Mouse (Mus musculus) midbrain, embryonic 10.5 days (tissue): ENCODE data around the gene Rapgef6. TPM values are rescaled to one million over a fixed set of nuclear protein-coding genes. Genes with fewer than 3 reads are reported as not detected.

Source experiments
- DNase-seq: peaks from one replicate; pipeline ENCODE4 v3.0.0-alpha.2; 2017; ENCODE audit warnings: low spot score
- H3K27ac ChIP-seq: fragments of 300-500 bp; sonication (generic); replicated peaks from 2 replicates; pipeline ENCODE4 v1.5.1; 2016; ENCODE audit warnings: mild to moderate bottlenecking
- H3K27me3 ChIP-seq: fragments of 300-500 bp; sonication (generic); 2 replicates; pipeline ENCODE4 v1.6.1; 2016; ENCODE audit warnings: low read depth, mild to moderate bottlenecking; ENCODE audit not compliant: poor library complexity, severe bottlenecking
- H3K36me3 ChIP-seq: fragments of 300-500 bp; sonication (generic); 2 replicates; pipeline ENCODE4 v1.6.1; 2016; ENCODE audit warnings: mild to moderate bottlenecking, moderate library complexity
- H3K4me1 ChIP-seq: fragments of 300-500 bp; sonication (generic); 2 replicates; pipeline ENCODE4 v1.6.1; 2016
- H3K4me3 ChIP-seq: fragments of 300-500 bp; sonication (generic); 2 replicates; pipeline ENCODE4 v1.5.1; 2016; ENCODE audit warnings: mild to moderate bottlenecking, moderate library complexity
- H3K9me3 ChIP-seq: fragments of 300-500 bp; sonication (generic); replicated peaks from 2 replicates; pipeline ENCODE4 v1.6.1; 2016; ENCODE audit warnings: mild to moderate bottlenecking
- WGBS: fragments of 180-500 bp; shearing (Covaris S2); methylation state at CpG from one replicate; pipeline ENCODE4 v1.1.7; 2016; 5-methylcytosine and 5-hydroxymethylcytosine counted together
- microRNA-seq: library from miRNA; unstranded; fragments of <30 nt; microRNA quantifications from one replicate; pipeline ENCODE4, GENCODE M21; 2017
- polyA plus RNA-seq: library from polyadenylated mRNA; unstranded; fragments of >200 nt; fragmentation: Nextera tagmentation; extraction: Ambion mirVana; gene quantifications from 2 replicates; pipeline ENCODE4 v1.2.1, GENCODE M21; 2016

The Rapgef6 gene
- polyA plus RNA-seq, 1 experiment from 2014 or later = 31.3 TPM

DNA sequence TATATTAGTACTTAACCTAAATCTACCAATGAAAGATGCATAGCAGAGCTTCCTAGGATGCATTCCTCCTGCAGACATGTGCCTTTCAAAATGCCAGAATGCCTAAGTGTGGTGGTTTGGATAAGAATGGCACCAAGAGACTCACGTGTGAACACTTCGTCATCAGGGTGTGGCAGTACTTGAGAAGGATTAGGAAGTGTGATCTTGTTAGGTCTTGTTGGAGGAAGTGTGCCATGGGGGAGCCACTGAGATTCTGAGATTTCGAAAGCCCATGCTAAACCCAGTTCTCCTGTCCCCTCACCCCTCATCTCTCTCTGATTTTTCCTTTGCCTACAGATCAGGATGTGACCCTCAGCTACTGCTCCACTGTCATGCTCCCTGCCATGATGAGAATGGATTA lies 206.7 kb downstream of the Rapgef6 start:
- Histone ChIP-seq H3K27ac (no peak overlapping the region), H3K4me3 (no peak overlapping the region), H3K27me3 (no peaks in the 10 kb centered on the region), H3K4me1 (peaks cover 11% of the 10 kb centered on the region), H3K36me3 (peaks cover 92% of the 10 kb centered on the region), H3K9me3 (no peaks in the 10 kb centered on the region)
- no peak for DNase-seq
- 87% methylated on average over 3 of the region's 3 CpGs for WGBS

DNA sequence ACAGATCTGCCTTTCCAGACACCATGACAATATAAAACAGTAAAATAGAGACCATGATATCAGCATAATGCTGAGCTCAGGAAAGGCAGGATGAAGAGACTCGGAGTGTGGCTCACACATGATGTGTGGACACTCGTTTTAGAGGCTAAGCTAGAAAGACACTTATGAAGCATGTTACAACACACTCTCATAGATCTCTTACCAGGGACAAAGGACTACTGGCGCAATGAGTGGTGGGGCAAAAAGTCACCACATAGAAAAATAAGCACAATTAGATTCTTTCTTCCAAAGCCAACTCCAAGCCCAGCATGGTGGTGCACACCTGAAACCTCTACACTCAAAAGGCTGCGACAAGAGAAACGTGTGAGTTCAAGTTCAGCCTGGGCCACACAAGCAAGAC lies 208.3 kb downstream of the Rapgef6 start:
- Histone ChIP-seq H3K36me3 (peaks cover 92% of the 10 kb centered on the region), H3K4me1 (peaks cover 9% of the 10 kb centered on the region), H3K27ac (no peak overlapping the region), H3K27me3 (no peaks in the 10 kb centered on the region), H3K9me3 (no peaks in the 10 kb centered on the region), H3K4me3 (no peak overlapping the region)
- WGBS = 93% methylated on average over 5 of the region's 5 CpGs
- DNase-seq = no peak

DNA sequence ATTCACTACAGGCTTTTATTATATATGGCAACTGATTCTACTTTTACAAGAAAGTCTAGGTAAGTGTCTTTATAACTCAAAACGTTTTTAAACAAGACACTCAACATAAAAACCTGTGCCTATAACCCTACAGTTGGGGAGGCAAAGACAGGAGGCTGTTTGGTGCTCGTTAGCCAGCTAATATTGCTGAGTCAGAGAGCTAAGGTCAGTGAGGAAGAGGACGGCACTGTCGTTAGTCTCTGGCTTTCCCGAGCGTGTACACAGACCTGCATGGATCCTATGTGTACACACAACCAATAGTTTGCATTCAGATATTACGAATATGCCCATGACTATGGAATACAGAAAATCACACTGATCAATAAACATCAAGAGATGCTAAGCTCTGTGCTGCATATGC lies 208.7 kb downstream of the Rapgef6 start:
- 92% methylated on average over 7 of the region's 7 CpGs for WGBS
- no peaks in the 10 kb centered on the region for H3K9me3 ChIP-seq
- no peak overlapping the region for H3K4me3 ChIP-seq
- no peak for DNase-seq
- peaks cover 13% of the 10 kb centered on the region for H3K4me1 ChIP-seq
- peaks cover 92% of the 10 kb centered on the region for H3K36me3 ChIP-seq
- H3K27me3 ChIP-seq = no peaks in the 10 kb centered on the region
- no peak overlapping the region for H3K27ac ChIP-seq

DNA sequence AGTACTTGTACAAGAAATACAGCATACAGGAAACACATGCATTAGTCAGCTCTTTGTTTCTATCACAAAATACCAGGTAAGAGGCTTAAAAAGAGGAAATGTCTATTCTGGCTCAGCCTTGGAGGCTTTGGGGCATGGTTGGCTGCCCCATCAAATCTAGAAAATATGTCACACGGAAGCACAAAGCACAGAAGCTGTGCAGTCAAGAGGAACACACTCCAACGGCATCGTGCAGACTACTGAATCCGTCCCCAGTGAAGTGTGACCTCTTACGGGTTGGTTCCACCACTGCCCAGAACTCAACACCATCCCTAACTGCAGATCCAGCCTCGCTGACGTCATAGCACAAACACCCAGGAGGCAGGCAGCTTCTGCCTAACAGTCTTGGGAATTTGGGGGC lies 210.9 kb downstream of the Rapgef6 start:
- peaks cover 85% of the 10 kb centered on the region for H3K36me3 ChIP-seq
- H3K4me3 ChIP-seq = no peak overlapping the region
- WGBS = 68% methylated on average over 7 of the region's 7 CpGs
- no peak for DNase-seq
- peaks cover 18% of the 10 kb centered on the region for H3K4me1 ChIP-seq
- H3K27ac ChIP-seq = no peak overlapping the region
- no peaks in the 10 kb centered on the region for H3K9me3 ChIP-seq
- no peaks in the 10 kb centered on the region for H3K27me3 ChIP-seq

DNA sequence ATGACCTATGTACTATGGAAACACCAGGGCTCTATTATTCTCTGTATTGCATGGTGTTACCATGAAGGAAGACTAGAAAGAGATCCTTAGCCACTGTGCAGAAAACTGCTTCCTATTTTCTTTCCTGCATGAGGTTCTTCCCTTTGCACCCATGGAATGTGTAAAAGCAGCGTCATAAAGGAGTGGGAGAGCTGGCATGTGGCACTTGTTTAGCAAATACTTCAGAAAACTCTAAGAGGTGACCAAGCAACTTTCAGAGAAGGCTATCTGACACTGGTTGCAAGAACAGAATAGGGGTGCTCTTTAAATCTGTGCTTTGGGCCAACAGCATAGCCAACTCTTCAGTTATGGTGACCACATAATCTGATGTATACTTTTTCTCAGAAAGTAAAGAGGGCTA lies 212.5 kb downstream of the Rapgef6 start:
- Histone ChIP-seq H3K4me1 (peaks cover 18% of the 10 kb centered on the region), H3K36me3 (peaks cover 86% of the 10 kb centered on the region)
- WGBS = 88% methylated on average over 1 of the region's 1 CpGs

DNA sequence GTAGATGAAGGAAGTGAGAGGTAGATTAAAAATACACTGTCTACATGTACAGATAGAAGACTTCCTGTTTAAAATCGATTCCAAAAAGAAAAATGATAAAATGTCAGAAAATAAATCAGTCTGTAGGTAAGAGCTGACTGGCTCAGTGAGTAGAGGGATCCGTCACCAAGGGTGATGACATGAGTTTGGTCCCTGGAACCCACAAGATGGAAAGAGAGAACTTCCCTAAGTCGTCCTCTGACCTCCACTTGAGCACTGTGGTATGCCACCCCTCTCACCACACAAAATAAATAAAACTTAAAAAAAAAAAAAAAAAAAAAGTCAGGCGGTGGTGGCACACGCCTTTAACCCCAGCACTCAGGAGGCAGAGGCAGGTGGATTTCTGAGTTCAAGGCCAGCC lies 214.3 kb downstream of the Rapgef6 start:
- H3K4me3 ChIP-seq = no peak overlapping the region
- peaks cover 90% of the 10 kb centered on the region for H3K36me3 ChIP-seq
- WGBS = 87% methylated on average over 5 of the region's 5 CpGs

More for the DNA sequence above, 212.5 kb downstream of the Rapgef6 start:
- Histone ChIP-seq H3K9me3 (no peaks in the 10 kb centered on the region), H3K27me3 (no peaks in the 10 kb centered on the region), H3K4me3 (no peak overlapping the region), H3K27ac (no peak overlapping the region)
- DNase-seq = no peak

DNA sequence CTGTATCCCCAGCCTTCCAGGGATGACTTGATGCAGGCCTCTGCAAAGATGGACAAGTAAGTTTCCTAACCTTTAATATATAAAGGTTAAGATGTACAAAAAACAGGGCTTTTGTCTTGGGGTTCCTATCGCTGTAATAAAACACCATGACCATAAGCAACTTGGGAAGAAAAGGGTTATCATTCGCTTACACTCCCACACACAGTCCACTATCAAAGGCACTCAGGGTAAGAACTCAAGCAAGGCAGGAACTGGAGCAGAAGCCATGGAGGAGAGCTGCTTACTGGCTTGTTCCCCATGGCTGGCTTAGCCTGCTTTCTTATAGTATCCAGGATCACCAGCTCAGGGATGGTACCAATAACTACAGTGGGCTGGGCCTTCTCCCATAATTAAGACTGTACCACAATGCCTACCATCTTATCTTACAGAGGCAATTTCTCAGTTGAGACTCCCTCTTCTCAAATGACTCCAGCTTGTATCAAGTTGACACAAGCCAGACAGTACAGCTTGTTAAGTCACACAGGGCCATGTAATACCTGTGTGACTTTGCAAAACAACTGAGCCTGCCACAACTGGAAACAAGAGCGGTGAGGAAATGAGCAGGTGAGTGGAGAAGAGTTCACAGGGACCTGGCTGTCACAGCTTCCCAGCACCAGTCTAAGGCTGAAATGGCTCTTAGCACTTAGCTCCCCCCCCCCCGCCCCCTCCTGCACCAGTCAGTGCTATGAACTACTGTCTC lies 216.5 kb downstream of the Rapgef6 start:
- H3K36me3 ChIP-seq = peaks cover 85% of the 10 kb centered on the region
- WGBS = 99% methylated on average over 4 of the region's 4 CpGs
- peaks cover 12% of the 10 kb centered on the region for H3K4me1 ChIP-seq

More for the DNA sequence above, 214.3 kb downstream of the Rapgef6 start:
- Histone ChIP-seq H3K9me3 (no peaks in the 10 kb centered on the region), H3K4me1 (peaks cover 18% of the 10 kb centered on the region), H3K27me3 (no peaks in the 10 kb centered on the region), H3K27ac (no peak overlapping the region)
- no peak for DNase-seq

DNA sequence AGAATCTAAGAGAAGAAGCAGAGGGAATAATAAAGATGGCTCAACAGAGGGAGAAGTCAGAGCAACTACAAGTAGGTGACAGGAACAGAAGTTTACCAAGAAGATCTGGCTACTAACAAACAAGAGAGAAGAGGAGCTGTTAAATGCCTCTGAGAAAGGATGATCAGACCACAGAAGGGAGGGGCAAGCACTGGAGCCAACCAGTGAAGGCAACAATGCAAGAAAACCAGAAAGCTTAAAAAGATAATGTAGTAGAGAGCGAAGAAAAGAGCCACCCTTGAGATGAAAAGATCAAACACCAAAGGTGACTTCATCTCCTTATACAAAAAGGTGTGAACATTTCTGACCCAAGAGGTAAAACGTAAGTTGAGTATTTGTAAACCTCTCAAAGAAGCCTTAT lies 218.7 kb downstream of the Rapgef6 start:
- Histone ChIP-seq H3K27me3 (no peaks in the 10 kb centered on the region), H3K4me3 (no peak overlapping the region), H3K9me3 (no peaks in the 10 kb centered on the region), H3K27ac (no peak overlapping the region), H3K36me3 (peaks cover 81% of the 10 kb centered on the region), H3K4me1 (peaks cover 5% of the 10 kb centered on the region)
- 92% methylated on average over 2 of the region's 2 CpGs for WGBS
- DNase-seq = no peak

More for the DNA sequence above, 216.5 kb downstream of the Rapgef6 start:
- H3K9me3 ChIP-seq = no peaks in the 10 kb centered on the region
- H3K27ac ChIP-seq = no peak overlapping the region
- no peaks in the 10 kb centered on the region for H3K27me3 ChIP-seq
- H3K4me3 ChIP-seq = no peak overlapping the region
- no peak for DNase-seq

DNA sequence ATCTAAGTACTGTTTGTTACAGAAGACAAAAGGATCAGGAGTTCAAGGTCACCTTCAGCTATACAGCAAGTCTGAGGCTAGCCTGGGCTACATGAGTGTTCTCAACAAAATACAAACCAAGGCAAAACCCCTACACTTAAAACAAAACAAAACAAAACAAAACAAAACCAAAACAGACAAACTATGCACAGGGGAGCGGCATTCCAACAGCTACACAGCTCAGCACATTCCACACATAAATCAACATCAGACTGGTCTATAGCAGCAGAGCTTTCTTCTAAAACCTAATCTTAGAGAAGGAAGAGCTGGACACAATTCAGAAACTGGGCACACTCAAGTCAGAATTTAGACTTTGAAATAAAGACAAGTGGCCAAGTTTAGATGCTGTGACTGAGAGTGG lies 221.6 kb downstream of the Rapgef6 start:
- peaks cover 86% of the 10 kb centered on the region for H3K36me3 ChIP-seq
- H3K4me3 ChIP-seq = no peak overlapping the region
- H3K27ac ChIP-seq = no peak overlapping the region
- DNase-seq = no peak
- H3K27me3 ChIP-seq = no peaks in the 10 kb centered on the region
- no peaks in the 10 kb centered on the region for H3K9me3 ChIP-seq
- no peaks in the 10 kb centered on the region for H3K4me1 ChIP-seq
- 86% methylated on average over 1 of the region's 1 CpGs for WGBS

Small RNA genes lying within 50 kb of the gene (microRNA-seq; reads per million reads assigned to microRNA genes)
- gene Gm26116 = not detected

Other genes starting within 250 kb of the Rapgef6 start
- gene Acsl6, start 219.0 kb upstream of the Rapgef6 start, polyA plus RNA-seq = 14.4 and 20.4 TPM in 2 replicates
- not detected in 2 replicates for gene Meikin, start 152.2 kb upstream of the Rapgef6 start, polyA plus RNA-seq
- 8.7 and 9.4 TPM in 2 replicates for gene Fnip1, start 84.6 kb upstream of the Rapgef6 start, polyA plus RNA-seq